Mouse (Mus musculus) lung, adult 2 months (tissue): Measurements from ENCODE around the gene Mbd6.
"Not testable (repeated sequence)": the region's sequence is repeated elsewhere in the genome, so short reads cannot be mapped to it uniquely, and the experiment has no call there.

Experiments
- CTCF ChIP-seq: fragments of 200-500 bp; IDR thresholded peaks from 2 replicates; pipeline ENCODE4 v1.5.1; 2011; ENCODE audit warnings: mild to moderate bottlenecking, low read length, control low read depth; ENCODE audit not compliant: insufficient read depth
- POLR2A ChIP-seq: fragments of 200-500 bp; IDR thresholded peaks from 2 replicates; pipeline ENCODE4 v1.6.1; 2011; ENCODE audit warnings: low read depth, mild to moderate bottlenecking, control low read depth, low read length, borderline replicate concordance; ENCODE audit errors: extremely low read depth

DNA sequence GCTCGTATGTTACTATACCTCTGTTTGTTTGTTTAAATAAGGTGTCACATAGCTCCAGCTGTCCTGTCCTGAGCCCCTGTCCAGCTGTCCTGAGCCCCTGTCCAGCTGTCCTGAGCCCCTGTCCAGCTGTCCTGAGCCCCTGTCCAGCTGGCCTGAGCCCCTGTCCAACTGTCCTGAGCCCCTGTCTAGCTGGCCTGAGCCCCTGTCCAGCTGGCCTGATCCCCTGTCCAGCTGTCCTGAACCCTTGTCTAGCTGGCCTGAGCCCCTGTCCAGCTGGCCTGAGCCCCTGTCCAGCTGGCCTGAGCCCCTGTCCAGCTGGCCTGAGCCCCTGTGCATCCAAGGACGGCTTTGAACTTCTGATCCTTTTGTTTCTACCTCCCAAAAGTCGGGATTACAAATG is 20.3 kb upstream of the Mbd6 start:
- TF ChIP-seq POLR2A, CTCF: not testable (repeated sequence)
